Mouse (Mus musculus) ovary, adult 10 weeks (tissue): ENCODE results near the gene Msl2. TPM values are rescaled to one million over a fixed set of nuclear protein-coding genes. Genes with fewer than 3 reads are reported as not detected.

ENCODE experiments used
- polyA plus RNA-seq: library from polyadenylated mRNA; stranded (reverse); fragments of 350-450 nt; fragmentation: Illumina TruSeq; extraction: RNeasy Lipid Tissue Mini Kit (QIAGEN cat#74804); gene quantifications from one replicate; pipeline ENCODE4 v1.2.3, GENCODE M21; 2014

Msl2 gene
- polyA plus RNA-seq: 135 TPM

GRCm38 (mm10) chr9:101073987-101074331 is at the start of gene Msl2:
Gene Msl2 (plus strand): TSS chr9:101074101.

GRCm38 (mm10) chr9:101034448-101035098 is 39.3 kb upstream of the Msl2 start, which contains the start of gene Pccb:
Gene Pccb (minus strand): TSS chr9:101034898.

Other genes with a start within 250 kb of the Msl2 start
- 36.5 TPM for gene Pccb, start 39.2 kb upstream of the Msl2 start, polyA plus RNA-seq
- gene Ppp2r3a, start 177.7 kb downstream of the Msl2 start, polyA plus RNA-seq: 134 TPM